Mouse (Mus musculus) liver, adult 2 months (tissue): ENCODE data around the gene Neurog1.

Experiments
- CTCF ChIP-seq: fragments of 200-500 bp; IDR thresholded peaks from 2 replicates; pipeline ENCODE4 v1.5.1; 2011; ENCODE audit warnings: low read depth, low read length, control low read depth
- POLR2A ChIP-seq: fragments of 200-500 bp; IDR thresholded peaks from 2 replicates; pipeline ENCODE4 v1.6.1; 2011; ENCODE audit warnings: low read length, control low read depth; ENCODE audit not compliant: insufficient read depth; ENCODE audit errors: extremely low read depth

DNA sequence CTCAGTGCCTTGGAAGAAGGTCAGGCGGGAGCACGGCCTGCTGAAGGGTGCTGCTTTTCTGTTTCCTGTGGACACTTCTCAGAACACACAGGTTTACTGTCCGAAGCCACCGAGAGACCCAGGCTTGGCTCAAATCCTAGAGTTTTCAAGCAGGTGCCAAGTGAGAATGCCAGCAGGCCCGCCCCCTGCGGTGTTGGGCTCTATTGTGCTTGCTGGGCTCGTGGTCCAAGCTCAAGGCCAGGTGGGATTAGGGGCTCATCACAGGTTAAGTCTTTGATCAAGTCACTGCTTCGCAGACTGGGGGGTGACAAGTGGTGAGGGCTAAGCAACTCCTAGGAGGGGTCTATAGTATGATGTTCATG, 44.7 kb upstream of the Neurog1 start:
- TF ChIP-seq CTCF (no peak), POLR2A (no peak)
